Mouse (Mus musculus) macrophage (primary cell): Measurements from ENCODE around the gene 4931406C07Rik. TPM values are rescaled to one million over a fixed set of nuclear protein-coding genes. Genes with fewer than 3 reads are reported as not detected.
"Not testable (repeated sequence)": the region's sequence is repeated elsewhere in the genome, so short reads cannot be mapped to it uniquely, and the experiment has no call there.

Experiments used
- H3K27ac ChIP-seq: fragments of 350-480 bp; formaldehyde crosslinking; 2 replicates; pipeline ENCODE4 v1.9.0; 2021
- H3K36me3 ChIP-seq: fragments of 350-480 bp; formaldehyde crosslinking; 2 replicates; pipeline ENCODE4 v1.9.0; 2021; ENCODE audit errors: inconsistent target
- H3K4me3 ChIP-seq: fragments of 350-480 bp; formaldehyde crosslinking; 2 replicates; pipeline ENCODE4 v1.9.0; 2021; ENCODE audit errors: inconsistent target
- H3K79me2 ChIP-seq: fragments of 350-480 bp; formaldehyde crosslinking; 2 replicates; pipeline ENCODE4 v1.9.0; 2021; ENCODE audit errors: inconsistent target
- WGBS: methylation state at CpG from one replicate; pipeline ENCODE4 v1.1.7; 2026; ENCODE audit warnings: inconsistent platforms; ENCODE audit not compliant: missing documents; 5-methylcytosine and 5-hydroxymethylcytosine counted together
- polyA plus RNA-seq: library from polyadenylated mRNA; stranded (reverse); fragments of 250-400 nt; gene quantifications from 3 replicates; pipeline ENCODE4 v1.2.4, GENCODE M21; 2018; ENCODE audit warnings: inconsistent platforms
- total RNA-seq, 78 experiments: library from RNA; depleted of rRNA; stranded (reverse); fragments of 250-400 nt; gene quantifications; 1 replicate in 9 of 78; 2 replicates in 24 of 78; 3 replicates in 43 of 78; 4 replicates in 2 of 78; pipeline ENCODE4 v1.2.4; 2018; ENCODE audit warnings: inconsistent platforms in 56 of 78

Gene 4931406C07Rik
- total RNA-seq (2018; cell fraction: chromatin; rRNA removed), result 10 to 100 TPM in 18 of 26 experiments, 1 to 10 TPM in 8; 3.3 to 79.2 (median 26.6) TPM
- total RNA-seq (2018; cell fraction: cytosol; rRNA removed), result 10 to 100 TPM; 19.8 to 45.8 (median 29.2) TPM
- total RNA-seq (2018; cell fraction: nucleus; rRNA removed), result 10 to 100 TPM; 10.0 to 98.8 (median 20.2) TPM
- 30.8 to 111 TPM (median 39.1 TPM) in 3 replicates for polyA plus RNA-seq

DNA sequence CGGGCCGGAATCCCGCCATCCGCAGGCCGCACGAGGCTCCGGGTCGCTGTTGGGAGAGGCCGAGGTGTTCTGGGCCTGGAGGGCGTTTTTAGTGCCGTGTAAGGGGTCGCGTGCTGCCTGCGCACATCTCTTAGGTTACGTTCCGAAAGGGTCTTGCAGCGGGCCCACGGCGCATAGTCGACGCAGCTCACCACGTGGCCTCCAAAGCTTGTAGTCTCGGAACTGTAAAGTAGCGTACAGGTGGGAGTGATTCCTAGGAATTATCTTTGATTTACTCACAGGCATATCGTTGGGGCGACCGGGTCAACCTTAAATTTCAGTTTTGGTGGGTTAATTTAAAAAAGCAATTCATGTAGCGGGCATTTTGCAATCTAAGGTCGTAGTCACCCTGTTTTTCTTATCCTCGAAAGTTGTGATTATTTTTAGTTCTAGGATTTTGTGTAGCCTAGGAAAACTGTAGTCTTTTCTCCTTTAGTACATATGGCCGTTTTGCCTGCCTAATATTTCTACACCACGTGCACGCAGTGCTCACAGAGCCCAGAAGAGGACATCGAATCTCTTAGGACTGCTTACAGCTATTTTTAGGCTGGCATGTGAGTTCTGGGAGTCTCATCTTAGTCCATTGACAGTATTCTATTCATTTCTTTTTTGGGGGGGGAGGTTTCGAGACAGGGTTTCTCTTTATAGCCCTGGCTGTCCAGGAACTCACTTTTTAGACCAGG, at the start of gene 4931406C07Rik:
TSS of gene 4931406C07Rik (minus strand) at position 51 of the 722 bp plus-strand sequence.
- Histone ChIP-seq H3K79me2 (peaks cover 82% of the 10 kb centered on the region), H3K27ac (peak within 1 kb of the TSS; percentile 64), H3K4me3 (peak within 1 kb of the TSS; percentile 81), H3K36me3 (peaks cover 26% of the 10 kb centered on the region)
- under 1% methylated on average over 35 of the region's 35 CpGs for WGBS

DNA sequence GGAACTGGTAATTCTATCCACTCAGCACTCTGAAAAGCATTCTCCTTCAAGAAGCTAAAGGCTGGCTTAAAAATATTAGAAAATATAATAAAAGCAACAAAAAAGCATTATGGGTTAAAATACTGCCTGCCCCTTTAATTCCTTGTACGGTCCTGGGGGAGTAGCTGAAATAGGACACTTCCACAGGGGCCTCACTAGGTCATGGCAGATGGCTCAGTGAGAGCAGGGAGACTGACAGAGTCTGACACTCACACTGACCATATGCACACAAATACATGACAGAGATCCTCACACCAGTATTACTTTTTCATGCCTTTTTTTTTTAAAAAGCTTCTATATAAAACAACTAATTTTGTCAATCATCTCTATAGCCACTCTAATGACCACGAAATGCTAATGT, 43.7 kb upstream of the 4931406C07Rik start:
- peaks cover 10% of the 10 kb centered on the region; the same call in 1 of the 2 replicates for H3K36me3 ChIP-seq
- WGBS, result 100% methylated on average over 2 of the region's 2 CpGs
- H3K79me2 ChIP-seq, result peaks cover 14% of the 10 kb centered on the region
- no peak overlapping the region for H3K4me3 ChIP-seq
- no peak overlapping the region for H3K27ac ChIP-seq

DNA sequence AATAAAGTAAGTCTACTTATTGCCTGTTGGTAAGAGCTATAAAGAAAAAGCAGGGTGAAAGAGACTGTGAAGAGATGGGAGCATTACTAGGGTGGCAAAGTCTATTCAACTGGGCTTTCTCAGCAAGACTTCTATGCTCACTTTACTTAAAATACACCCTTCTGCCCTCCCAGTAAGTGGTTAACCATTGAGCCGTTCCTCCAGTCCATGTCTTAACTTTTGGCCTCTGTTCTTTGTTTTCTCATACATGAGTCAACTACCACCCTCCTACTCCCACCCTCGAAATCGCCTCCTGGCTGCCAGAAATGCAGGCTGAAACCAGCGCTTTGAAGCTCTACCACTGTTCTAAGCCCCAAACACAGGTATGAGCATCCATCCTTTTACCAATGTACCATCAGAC, 31.5 kb upstream of the 4931406C07Rik start:
- WGBS, result 100% methylated on average over 4 of the region's 4 CpGs
- H3K36me3 ChIP-seq, result peaks cover 65% of the 10 kb centered on the region
- H3K79me2 ChIP-seq, result no peaks in the 10 kb centered on the region
- no peak overlapping the region for H3K4me3 ChIP-seq
- H3K27ac ChIP-seq, result no peak overlapping the region

DNA sequence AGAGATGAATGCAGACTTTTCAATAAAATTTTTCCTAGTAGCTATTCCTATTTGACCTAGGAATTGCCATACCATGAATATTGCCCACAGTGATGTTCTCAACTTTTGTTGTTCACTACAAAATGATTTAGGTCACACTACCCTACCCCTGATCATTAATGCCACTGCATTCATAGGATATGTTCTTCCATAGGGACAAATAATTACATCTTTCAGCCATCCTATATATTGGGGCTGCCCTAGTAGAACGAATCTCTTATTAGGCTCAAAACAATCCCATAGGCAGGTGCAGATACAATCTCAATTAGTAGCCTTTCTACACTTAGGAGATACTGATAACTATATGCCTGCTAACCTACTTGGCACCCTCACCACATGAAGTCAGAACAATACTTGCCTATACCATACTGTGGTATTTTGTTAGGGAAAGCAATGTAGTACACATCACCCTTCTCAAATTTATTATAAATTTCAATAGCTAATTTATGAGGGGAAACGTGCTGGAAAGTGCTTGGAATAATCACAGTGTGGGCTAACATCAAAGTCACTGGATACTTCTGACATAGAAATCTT, 12.0 kb upstream of the 4931406C07Rik start:
- peaks cover 41% of the 10 kb centered on the region for H3K36me3 ChIP-seq
- no peak overlapping the region for H3K27ac ChIP-seq
- WGBS, result 88% methylated on average over 2 of the region's 2 CpGs
- no peak overlapping the region for H3K4me3 ChIP-seq
- H3K79me2 ChIP-seq, result no peaks in the 10 kb centered on the region

DNA sequence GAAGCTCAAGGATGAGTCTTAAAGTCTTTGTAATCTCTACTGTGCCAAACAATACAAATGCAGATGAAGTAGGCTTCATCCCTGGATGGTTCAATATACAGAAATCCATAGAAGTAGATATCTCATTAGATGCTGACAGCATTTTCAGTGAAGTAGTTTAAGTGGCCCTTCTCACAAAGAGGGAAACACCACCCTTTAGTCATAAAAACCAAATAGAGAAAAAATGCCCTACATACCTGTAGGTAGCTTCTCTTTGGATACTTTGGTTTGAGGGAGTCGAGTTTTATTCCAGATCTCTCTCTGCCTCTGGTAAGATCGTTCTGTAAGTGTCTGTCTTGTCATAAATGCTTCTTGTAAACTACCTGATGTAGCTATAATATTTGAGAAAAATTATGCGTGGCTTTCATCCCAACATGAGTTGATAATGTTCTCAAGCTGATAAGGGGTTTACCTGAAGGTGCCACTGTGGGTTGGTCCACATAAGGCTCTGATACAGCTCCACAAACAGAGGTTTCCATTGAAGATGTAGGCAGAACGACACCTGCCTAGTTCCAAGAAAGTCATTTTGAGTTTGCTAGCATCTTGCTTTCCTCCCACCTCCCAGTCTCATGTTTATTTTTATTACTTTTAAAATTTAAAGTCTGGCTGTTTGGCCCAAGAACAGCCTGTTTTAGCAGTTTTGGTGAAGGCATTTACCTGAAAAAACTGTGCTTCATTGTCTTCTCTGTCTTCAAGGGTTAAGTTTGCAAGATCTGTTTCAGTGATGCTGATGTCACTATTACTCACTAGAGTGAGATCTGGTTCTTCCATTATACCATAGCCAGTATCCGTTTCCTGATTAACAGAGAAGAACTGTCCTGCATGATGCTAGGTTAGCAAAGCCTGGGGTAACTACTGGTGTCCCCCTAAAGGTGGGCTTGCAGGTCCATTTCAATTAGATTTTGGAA, 11.2 kb upstream of the 4931406C07Rik start:
- 75% methylated on average over 5 of the region's 5 CpGs for WGBS
- no peaks in the 10 kb centered on the region for H3K79me2 ChIP-seq
- no peak overlapping the region for H3K27ac ChIP-seq
- no peak overlapping the region for H3K4me3 ChIP-seq
- peaks cover 40% of the 10 kb centered on the region for H3K36me3 ChIP-seq

DNA sequence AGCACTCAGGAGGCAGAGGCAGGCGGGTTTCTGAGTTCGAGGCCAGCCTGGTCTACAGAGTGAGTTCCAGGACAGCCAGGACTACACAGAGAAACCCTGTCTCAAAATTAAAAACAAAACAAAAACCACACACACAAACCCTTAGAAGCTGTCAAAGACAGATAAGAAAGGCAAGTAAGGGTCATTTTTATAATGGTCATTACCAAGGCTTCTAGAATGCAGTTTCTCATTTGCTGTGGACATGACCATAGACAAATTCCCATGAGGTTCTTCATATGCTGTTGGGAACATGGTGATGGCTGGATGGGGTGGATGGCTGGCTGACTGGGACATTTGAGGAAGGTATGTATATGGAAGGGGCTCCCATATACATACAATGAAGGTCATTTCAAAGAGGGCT, 10.0 kb upstream of the 4931406C07Rik start:
- H3K36me3 ChIP-seq, result peaks cover 38% of the 10 kb centered on the region
- H3K4me3 ChIP-seq, H3K27ac ChIP-seq, H3K79me2 ChIP-seq: not testable (repeated sequence)
- WGBS, result no CpG with 5 or more reads among the region's 2 CpGs

DNA sequence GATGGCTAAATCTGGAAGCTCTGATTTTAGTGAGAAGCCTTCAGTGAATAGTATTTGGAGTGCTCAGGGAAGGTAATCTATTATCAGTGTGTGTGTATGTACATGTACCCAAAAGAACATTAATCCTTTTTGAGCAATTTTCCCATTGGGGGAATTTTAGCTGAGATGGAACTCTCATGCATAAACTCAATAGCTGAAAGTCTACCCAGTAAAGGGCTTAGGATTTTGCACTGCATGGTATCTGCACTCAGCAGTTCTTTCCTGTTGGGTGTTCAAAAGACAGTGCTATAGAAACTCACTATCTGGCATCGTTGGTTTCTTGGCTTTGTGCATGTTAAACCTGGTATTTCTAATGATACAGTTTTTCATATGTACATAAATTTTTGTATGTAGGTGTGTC, 8.4 kb upstream of the 4931406C07Rik start:
- 100% methylated on average over 1 of the region's 1 CpGs for WGBS

DNA sequence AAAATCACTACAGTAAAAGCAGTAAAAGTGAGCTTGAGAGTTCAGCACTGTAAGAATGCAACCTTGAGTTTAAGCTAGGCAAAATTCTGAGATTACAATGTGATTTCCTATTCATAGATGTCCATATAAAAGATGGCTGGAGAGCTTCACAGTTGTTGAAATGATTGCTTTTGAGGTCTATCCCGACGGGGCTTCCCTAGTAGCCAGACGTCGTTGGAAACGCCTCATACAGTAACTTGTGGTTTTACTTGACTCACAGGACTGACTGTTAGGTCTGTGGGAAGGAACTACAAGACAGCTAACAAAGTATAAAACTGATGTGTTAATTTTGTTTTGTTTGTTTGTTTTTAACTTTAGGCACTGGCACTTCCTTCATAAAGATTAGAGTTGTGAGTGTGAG, 7.4 kb upstream of the 4931406C07Rik start:
- peaks cover 56% of the 10 kb centered on the region for H3K36me3 ChIP-seq
- H3K4me3 ChIP-seq, result no peak overlapping the region
- 76% methylated on average over 5 of the region's 5 CpGs for WGBS
- no peak overlapping the region for H3K27ac ChIP-seq
- H3K79me2 ChIP-seq, result peaks cover 34% of the 10 kb centered on the region

More for the DNA sequence above, 8.4 kb upstream of the 4931406C07Rik start:
- Histone ChIP-seq H3K4me3 (no peak overlapping the region), H3K27ac (no peak overlapping the region), H3K79me2 (peaks cover 24% of the 10 kb centered on the region), H3K36me3 (peaks cover 48% of the 10 kb centered on the region)

DNA sequence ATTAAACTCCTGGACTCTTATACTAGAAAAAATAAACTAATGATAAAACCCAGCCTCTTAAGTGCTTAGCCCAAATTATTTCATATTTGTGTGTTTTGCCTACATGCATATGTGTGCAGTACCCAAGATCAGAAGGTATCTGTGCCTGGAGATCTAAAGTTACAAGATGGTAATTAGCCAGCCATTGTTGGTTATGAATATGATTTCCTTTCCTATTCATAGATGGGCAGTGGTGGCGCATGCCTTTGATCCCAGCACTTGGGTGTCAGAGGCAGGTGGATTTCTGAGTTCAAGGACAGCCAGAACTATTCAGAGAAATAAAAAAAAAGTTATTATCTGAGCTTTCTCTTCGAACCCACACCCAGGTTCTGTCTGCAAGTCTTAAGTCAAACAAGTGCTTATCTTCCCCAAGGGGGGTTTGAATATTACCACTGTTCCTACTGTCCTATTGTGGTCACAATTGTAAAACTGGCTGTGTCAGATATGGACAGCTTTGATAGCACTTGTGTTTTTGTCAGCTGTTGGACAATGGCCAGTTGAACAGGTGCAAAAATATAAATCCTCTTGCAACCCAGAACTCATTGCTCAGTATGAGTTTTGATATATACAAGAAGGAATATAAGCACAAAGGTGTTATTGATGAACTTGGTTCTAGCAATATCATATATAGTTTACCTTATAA, 5.9 kb upstream of the 4931406C07Rik start:
- no peak overlapping the region for H3K4me3 ChIP-seq

DNA sequence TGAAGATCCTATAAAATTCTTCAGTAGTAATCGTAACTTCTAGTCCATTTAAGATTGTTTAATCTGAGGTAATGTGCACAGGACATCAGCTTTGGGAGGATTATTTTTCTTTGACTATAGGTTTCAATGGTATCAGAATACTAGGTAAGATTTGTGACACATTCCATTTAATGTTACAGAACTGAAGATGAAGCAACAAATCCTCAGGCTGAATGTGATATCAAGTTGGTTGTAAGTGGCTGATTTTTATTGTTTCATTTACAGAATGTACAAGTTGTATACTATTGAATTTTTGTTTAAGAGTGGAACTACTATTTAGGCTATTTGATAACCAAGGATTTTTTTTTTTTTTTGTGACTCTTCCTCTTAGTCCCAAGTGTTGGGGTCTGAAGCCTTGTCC, 3.9 kb upstream of the 4931406C07Rik start:
- H3K79me2 ChIP-seq, result peaks cover 65% of the 10 kb centered on the region
- H3K4me3 ChIP-seq, result no peak overlapping the region
- 100% methylated on average over 1 of the region's 1 CpGs for WGBS
- no peak overlapping the region for H3K27ac ChIP-seq
- peaks cover 59% of the 10 kb centered on the region for H3K36me3 ChIP-seq

More for the DNA sequence above, 5.9 kb upstream of the 4931406C07Rik start:
- Histone ChIP-seq H3K79me2 (peaks cover 48% of the 10 kb centered on the region), H3K27ac (no peak overlapping the region), H3K36me3 (peaks cover 64% of the 10 kb centered on the region)
- 95% methylated on average over 2 of the region's 2 CpGs for WGBS

DNA sequence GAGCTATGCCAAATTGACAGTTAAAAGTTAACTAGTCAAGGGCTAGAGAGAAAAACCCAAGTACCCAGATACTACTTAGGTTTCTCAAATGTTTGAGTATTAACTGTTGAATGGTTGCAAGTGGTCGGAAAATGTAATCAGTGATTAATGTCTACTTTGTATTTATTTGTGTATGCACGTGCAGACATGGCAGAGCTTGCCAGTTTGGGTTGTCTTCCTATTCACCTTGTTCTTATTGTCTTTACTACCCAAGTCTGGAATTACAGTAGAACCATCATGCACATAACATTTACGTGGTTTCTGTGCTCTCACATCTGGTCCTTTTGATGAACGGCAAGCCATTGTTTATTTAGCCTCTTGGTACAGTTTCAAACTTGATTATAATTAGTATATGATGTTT, 3.2 kb upstream of the 4931406C07Rik start:
- Histone ChIP-seq H3K79me2 (peaks cover 72% of the 10 kb centered on the region), H3K27ac (no peak overlapping the region), H3K4me3 (no peak overlapping the region), H3K36me3 (peaks cover 52% of the 10 kb centered on the region)
- 69% methylated on average over 3 of the region's 4 CpGs for WGBS

DNA sequence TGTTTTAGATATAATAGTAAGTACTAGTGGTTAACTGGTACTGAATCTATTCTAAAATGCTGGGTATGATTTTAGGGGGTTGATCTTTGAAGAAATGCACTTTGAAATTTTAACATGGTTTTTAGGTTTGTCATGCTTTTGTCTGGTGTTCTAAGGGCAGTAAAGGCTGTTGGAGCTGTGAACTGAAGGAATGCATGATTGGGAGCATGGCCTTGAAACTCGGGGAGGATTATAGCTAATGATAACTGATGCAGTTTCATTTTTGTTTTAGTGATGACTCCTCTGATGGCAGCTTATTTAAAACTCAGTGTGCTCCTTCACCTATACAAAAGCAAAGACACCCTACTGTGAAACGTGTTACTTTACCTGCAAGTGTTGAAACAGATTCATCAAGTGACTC, 2.0 kb upstream of the 4931406C07Rik start:
- Histone ChIP-seq H3K27ac (no peak overlapping the region), H3K36me3 (peaks cover 41% of the 10 kb centered on the region), H3K4me3 (no peak overlapping the region), H3K79me2 (peaks cover 82% of the 10 kb centered on the region)
- WGBS, result 40% methylated on average over 2 of the region's 2 CpGs

DNA sequence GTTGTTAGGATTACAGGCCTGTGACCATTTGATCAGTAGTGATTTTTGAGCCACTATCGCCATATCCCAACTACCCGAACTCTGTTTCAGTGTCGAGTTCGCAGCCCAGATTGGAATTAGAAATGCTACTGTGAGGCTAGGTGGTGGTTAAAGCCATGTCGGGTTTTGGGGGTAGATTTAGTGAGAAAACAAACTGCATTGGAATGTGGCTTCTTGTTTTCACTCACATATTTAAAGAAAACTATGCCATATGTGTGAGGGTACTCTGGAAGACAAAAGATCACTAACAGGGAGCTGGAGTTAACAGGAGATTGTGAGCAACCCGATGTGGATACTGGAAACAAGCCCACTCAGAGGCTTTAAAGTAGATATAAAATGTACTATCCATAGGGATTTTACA, 1.0 kb upstream of the 4931406C07Rik start:
- 10% methylated on average over 6 of the region's 6 CpGs for WGBS
- H3K36me3 ChIP-seq, result peaks cover 33% of the 10 kb centered on the region

More for the DNA sequence above, 1.0 kb upstream of the 4931406C07Rik start:
- H3K79me2 ChIP-seq, result peaks cover 89% of the 10 kb centered on the region
- H3K4me3 ChIP-seq, result peak overlapping the region; percentile 81
- H3K27ac ChIP-seq, result peak overlapping the region; percentile 64
